Mouse (Mus musculus) bone marrow macrophage, adult 2 months (primary cell): ENCODE measurements around the gene Mill2.

Experiments
- CTCF ChIP-seq: IDR thresholded peaks from 2 replicates; pipeline ENCODE4 v1.5.1; 2012; ENCODE audit warnings: low read depth, mild to moderate bottlenecking, low read length, moderate library complexity
- POLR2A ChIP-seq: IDR thresholded peaks from 2 replicates; pipeline ENCODE4 v1.6.1; 2012; ENCODE audit warnings: mild to moderate bottlenecking, low read depth, low read length, borderline replicate concordance

DNA sequence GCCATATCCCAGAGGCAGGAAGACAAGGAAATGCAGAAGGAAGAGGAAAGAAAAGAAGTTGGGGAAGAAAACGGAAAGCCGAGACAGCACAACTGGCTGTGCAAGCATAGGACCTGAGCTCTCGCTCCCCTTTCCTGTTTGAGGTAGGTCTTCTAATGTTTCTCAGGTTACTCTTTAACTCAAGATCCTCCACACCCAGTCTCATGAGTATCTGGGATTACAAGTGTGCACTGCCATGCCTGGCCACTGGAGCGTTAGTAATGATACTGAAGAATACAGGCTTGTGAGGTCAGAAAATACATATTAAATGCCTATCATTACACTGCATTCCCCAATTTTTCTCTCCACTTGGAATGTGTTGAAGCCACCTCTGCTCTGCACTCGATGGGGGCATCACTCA is 35.6 kb downstream of the Mill2 start:
- TF ChIP-seq CTCF (no peak), POLR2A (no peak)
